Mouse (Mus musculus) forebrain, embryonic 14.5 days (tissue): ENCODE results near the gene Nbl1. TPM values are rescaled to one million over a fixed set of nuclear protein-coding genes. Genes with fewer than 3 reads are reported as not detected.
A peak's percentile ranks its signal among the peaks of the same experiment; 100 is the strongest.

Experiments used
- ATAC-seq: fragments of 200-750 bp; cut with Nextera tagmentation; 2 replicates; pipeline ENCODE4 v1.8.0; 2017; ENCODE audit warnings: mild to moderate bottlenecking, moderate library complexity
- DNase-seq: peaks from one replicate; pipeline ENCODE4 v3.0.0-alpha.2; 2015; ENCODE audit warnings: low spot score
- H3K27ac ChIP-seq: fragments of 300-500 bp; sonication (generic); 2 replicates; pipeline ENCODE4 v1.5.1; 2014; ENCODE audit warnings: low read depth, mild to moderate bottlenecking, control low read depth, low read length, moderate library complexity
- H3K27me3 ChIP-seq: fragments of 300-500 bp; sonication (generic); replicated peaks from 2 replicates; pipeline ENCODE4 v1.6.1; 2014; ENCODE audit warnings: low read length, control low read depth, mixed read lengths; ENCODE audit not compliant: control insufficient read depth, insufficient read depth
- H3K36me3 ChIP-seq: fragments of 300-500 bp; sonication (generic); 2 replicates; pipeline ENCODE4 v1.6.1; 2014; ENCODE audit warnings: low read length, control low read depth; ENCODE audit not compliant: control insufficient read depth, insufficient read depth
- H3K4me1 ChIP-seq: fragments of 300-500 bp; sonication (generic); 2 replicates; pipeline ENCODE4 v1.6.1; 2014; ENCODE audit warnings: antibody characterized with exemption, low read length, control low read depth; ENCODE audit not compliant: control insufficient read depth, insufficient read depth
- H3K4me2 ChIP-seq: fragments of 300-500 bp; sonication (generic); 2 replicates; pipeline ENCODE4 v1.6.1; 2014; ENCODE audit warnings: mild to moderate bottlenecking, control low read depth, low read length
- H3K4me3 ChIP-seq: fragments of 300-500 bp; sonication (generic); 2 replicates; pipeline ENCODE4 v1.5.1; 2014; ENCODE audit warnings: low read depth, low read length, control low read depth
- H3K9ac ChIP-seq: fragments of 300-500 bp; sonication (generic); 2 replicates; pipeline ENCODE4 v1.6.1; 2014; ENCODE audit warnings: mild to moderate bottlenecking, low read length, control low read depth, moderate library complexity
- H3K9me3 ChIP-seq: fragments of 300-500 bp; sonication (generic); replicated peaks from 2 replicates; pipeline ENCODE4 v1.6.1; 2016; ENCODE audit warnings: low read length, control low read depth, mixed read lengths; ENCODE audit not compliant: control insufficient read depth
- WGBS: fragments of 180-500 bp; shearing (Covaris S2); extraction: QIAGEN DNeasy Blood & Tissue Kit; methylation state at CpG from one replicate; pipeline ENCODE4 v1.1.7; 2014; 5-methylcytosine and 5-hydroxymethylcytosine counted together
- polyA plus RNA-seq: library from polyadenylated mRNA; unstranded; fragments of >200 nt; fragmentation: Nextera tagmentation; extraction: Ambion mirVana; gene quantifications from 2 replicates; pipeline ENCODE4 v1.2.1, GENCODE M21; 2014

Gene Nbl1
- polyA plus RNA-seq, 1 experiment from 2014 or later, result 22.3 TPM

- H3K9ac ChIP-seq, result no peak overlapping the region
- 0 out of 2 replicates have a peak, but pooled peaks cover 2% of the 10 kb centered on the region for H3K27me3 ChIP-seq
- H3K4me1 ChIP-seq, result peaks cover 8% of the 10 kb centered on the region; the same call in 1 of the 2 replicates
- ATAC-seq (no peak), DNase-seq (no peak)
- H3K9me3 ChIP-seq, result no peaks in the 10 kb centered on the region; the same call in 1 of the 2 replicates
- no peak overlapping the region for H3K4me3 ChIP-seq
- no peak overlapping the region for H3K4me2 ChIP-seq
- no peaks in the 10 kb centered on the region for H3K36me3 ChIP-seq
- no peak overlapping the region for H3K27ac ChIP-seq
- WGBS, result 56% methylated on average over 6 of the region's 6 CpGs
Measured at GRCm38 (mm10) chr4:139048518-139048917, 44.3 kb downstream of the Nbl1 start.

- no peak overlapping the region for H3K4me3 ChIP-seq
- peak; percentile 54 for DNase-seq
- no peak overlapping the region for H3K27ac ChIP-seq
- H3K9me3 ChIP-seq, result no peaks in the 10 kb centered on the region; the same call in 1 of the 2 replicates
- H3K27me3 ChIP-seq, result no peaks in the 10 kb centered on the region
- H3K9ac ChIP-seq, result no peak overlapping the region
- WGBS, result 70% methylated on average over 5 of the region's 5 CpGs
- no peaks in the 10 kb centered on the region for H3K36me3 ChIP-seq
- no peak overlapping the region for H3K4me2 ChIP-seq
- no peaks in the 10 kb centered on the region for H3K4me1 ChIP-seq
- ATAC-seq, result no peak
Measured at GRCm38 (mm10) chr4:139046354-139046753, 46.4 kb downstream of the Nbl1 start.

- Histone ChIP-seq H3K9me3 (no peaks in the 10 kb centered on the region; the same call in 1 of the 2 replicates), H3K36me3 (no peaks in the 10 kb centered on the region), H3K4me2 (no peak overlapping the region), H3K4me3 (no peak overlapping the region), H3K4me1 (peaks cover 17% of the 10 kb centered on the region), H3K9ac (no peak overlapping the region), H3K27me3 (no peaks in the 10 kb centered on the region), H3K27ac (no peak overlapping the region)
- 85% methylated on average over 5 of the region's 5 CpGs for whole genome bisulfite sequencing
- ATAC-seq (no peak), DNase-seq (no peak)
Measured at GRCm38 (mm10) chr4:139044566-139044965, 48.2 kb downstream of the Nbl1 start.

GRCm38 (mm10) chr4:139043600-139043999 lies 49.2 kb downstream of the Nbl1 start:
- DNase-seq (no peak), ATAC-seq (no peak)
- Histone ChIP-seq H3K9ac (no peak overlapping the region), H3K4me2 (no peak overlapping the region), H3K27ac (no peak overlapping the region), H3K27me3 (no peaks in the 10 kb centered on the region), H3K9me3 (no peaks in the 10 kb centered on the region; the same call in 1 of the 2 replicates), H3K36me3 (no peaks in the 10 kb centered on the region), H3K4me3 (no peak overlapping the region), H3K4me1 (peaks cover 25% of the 10 kb centered on the region)
- 94% methylated on average over 2 of the region's 2 CpGs for WGBS

GRCm38 (mm10) chr4:139042611-139043010 lies 50.2 kb downstream of the Nbl1 start:
- Histone ChIP-seq H3K36me3 (no peaks in the 10 kb centered on the region), H3K4me2 (no peak overlapping the region), H3K4me1 (peaks cover 35% of the 10 kb centered on the region), H3K27ac (no peak overlapping the region), H3K9ac (no peak overlapping the region), H3K9me3 (no peaks in the 10 kb centered on the region; the same call in 1 of the 2 replicates), H3K27me3 (no peaks in the 10 kb centered on the region), H3K4me3 (no peak overlapping the region)
- ATAC-seq (no peak), DNase-seq (peak; percentile 80)
- 25% methylated on average over 5 of the region's 5 CpGs for WGBS

GRCm38 (mm10) chr4:139040084-139040839 lies 52.5 kb downstream of the Nbl1 start:
- H3K4me2 ChIP-seq, result peak overlapping the region; percentile 28; the same call in 1 of the 2 replicates
- H3K9ac ChIP-seq, result no peak overlapping the region
- no peaks in the 10 kb centered on the region for H3K27me3 ChIP-seq
- H3K36me3 ChIP-seq, result no peaks in the 10 kb centered on the region
- ATAC-seq, result peak; percentile 55
- WGBS, result under 1% methylated on average over 10 of the region's 10 CpGs
- no peak overlapping the region for H3K4me3 ChIP-seq
- H3K9me3 ChIP-seq, result no peaks in the 10 kb centered on the region; the same call in 1 of the 2 replicates
- peak overlapping the region; percentile 59; the same call in 1 of the 2 replicates for H3K27ac ChIP-seq
- DNase-seq, result peak; percentile 81
- peaks cover 41% of the 10 kb centered on the region for H3K4me1 ChIP-seq

GRCm38 (mm10) chr4:139037795-139038607 lies 54.8 kb downstream of the Nbl1 start:
- no peaks in the 10 kb centered on the region for H3K27me3 ChIP-seq
- no peak overlapping the region for H3K9ac ChIP-seq
- H3K4me1 ChIP-seq, result peaks cover 42% of the 10 kb centered on the region
- no peaks in the 10 kb centered on the region for H3K36me3 ChIP-seq
- no peaks in the 10 kb centered on the region for H3K9me3 ChIP-seq
- peak overlapping the region; percentile 5; the same call in 1 of the 2 replicates for H3K4me2 ChIP-seq
- no peak overlapping the region for H3K4me3 ChIP-seq
- peak; percentile 63 for ATAC-seq
- whole genome bisulfite sequencing, result 14% methylated on average over 17 of the region's 17 CpGs
- peak overlapping the region; percentile 33 for H3K27ac ChIP-seq
- DNase-seq, result peak; percentile 89

GRCm38 (mm10) chr4:139035799-139036198 lies 57.0 kb downstream of the Nbl1 start:
- DNase-seq (no peak), ATAC-seq (no peak)
- no peak overlapping the region for H3K4me2 ChIP-seq
- H3K27me3 ChIP-seq, result no peaks in the 10 kb centered on the region
- H3K9me3 ChIP-seq, result no peaks in the 10 kb centered on the region
- H3K9ac ChIP-seq, result no peak overlapping the region
- no peaks in the 10 kb centered on the region for H3K36me3 ChIP-seq
- no peak overlapping the region for H3K4me3 ChIP-seq
- H3K27ac ChIP-seq, result no peak overlapping the region
- WGBS, result 80% methylated on average over 3 of the region's 3 CpGs
- peaks cover 44% of the 10 kb centered on the region for H3K4me1 ChIP-seq
